Mouse (Mus musculus): ENCODE measurements around the gene Bahcc1.

Gene Bahcc1

GRCm38 (mm10) chr11:120232230-120233097 lies at the start of gene Bahcc1:
TSS of gene Bahcc1 (plus strand) at chr11:120232947.
- peak; percentile 100 for DNase-seq

GRCm38 (mm10) chr11:120183180-120183579 lies 49.6 kb upstream of the Bahcc1 start:
- no peak for DNase-seq

- DNase-seq: no peak
These were observed 49.0 kb upstream of the Bahcc1 start for GRCm38 (mm10) chr11:120183708-120184107.

GRCm38 (mm10) chr11:120184371-120185315 lies 48.1 kb upstream of the Bahcc1 start:
- DNase-seq: peak; percentile 85

DNA sequence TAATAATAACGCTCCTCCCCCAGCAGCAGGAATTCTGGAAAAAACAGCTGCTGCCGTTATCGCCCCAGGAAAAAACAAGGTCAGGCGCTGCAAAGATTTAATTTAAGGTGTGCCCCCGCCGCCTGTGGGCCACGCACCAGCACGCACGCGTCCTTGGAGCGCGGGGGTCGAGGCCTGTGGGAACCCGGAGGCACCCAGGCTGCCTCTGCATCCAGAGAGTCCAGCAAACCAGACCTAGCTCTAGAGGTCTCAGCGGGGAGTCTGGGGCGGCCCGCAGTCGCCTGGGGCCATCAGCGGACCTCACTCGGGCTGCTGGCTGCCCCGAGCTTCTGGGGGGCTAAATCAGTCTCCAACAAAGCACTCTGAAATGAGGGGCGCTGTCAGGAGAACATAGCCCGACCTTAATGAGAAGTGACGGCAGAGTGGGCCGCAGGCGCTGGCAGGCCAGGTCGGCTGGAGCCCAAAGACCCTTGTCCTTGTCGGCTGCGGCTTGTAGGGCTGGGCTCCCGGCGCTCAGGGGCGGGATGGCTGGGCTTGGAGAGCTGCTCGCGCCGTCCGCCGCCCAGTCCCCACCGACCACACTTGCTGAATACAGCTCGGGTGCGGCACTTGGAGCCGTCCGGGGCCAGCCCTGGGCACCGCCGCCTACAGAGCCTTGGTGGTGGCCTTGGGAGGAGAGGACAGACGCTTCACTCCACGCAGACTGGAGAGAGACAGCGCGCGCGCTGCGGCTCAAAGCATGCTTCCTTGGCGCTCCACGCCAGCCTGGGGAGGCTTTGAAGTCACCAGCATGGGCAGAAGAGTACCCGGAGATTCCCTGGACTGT lies 47.2 kb upstream of the Bahcc1 start:
- DNase-seq: peak; percentile 80

- no peak for DNase-seq
These were observed 46.5 kb upstream of the Bahcc1 start for GRCm38 (mm10) chr11:120186145-120186740.

DNA sequence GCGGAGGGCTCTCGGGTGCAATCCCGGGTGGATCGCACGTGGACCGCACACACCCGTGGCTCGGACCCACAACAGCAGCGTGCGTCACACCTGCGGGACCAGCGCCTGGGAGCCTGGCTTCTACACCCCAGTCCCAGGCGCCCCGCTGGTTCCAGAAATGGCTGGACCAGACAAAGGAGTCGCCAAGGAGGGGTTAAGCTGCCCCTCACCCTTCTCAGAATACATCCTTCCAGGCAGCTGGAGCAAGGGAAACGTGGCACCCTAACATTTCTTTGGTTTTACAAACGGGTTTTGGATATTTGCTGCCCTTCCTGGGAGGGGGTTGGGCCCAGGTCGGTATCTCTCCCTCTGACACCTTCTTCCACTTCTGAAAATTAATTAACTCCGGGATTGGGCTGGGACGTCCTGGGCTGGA lies 45.9 kb upstream of the Bahcc1 start:
- DNase-seq: peak; percentile 69

DNA sequence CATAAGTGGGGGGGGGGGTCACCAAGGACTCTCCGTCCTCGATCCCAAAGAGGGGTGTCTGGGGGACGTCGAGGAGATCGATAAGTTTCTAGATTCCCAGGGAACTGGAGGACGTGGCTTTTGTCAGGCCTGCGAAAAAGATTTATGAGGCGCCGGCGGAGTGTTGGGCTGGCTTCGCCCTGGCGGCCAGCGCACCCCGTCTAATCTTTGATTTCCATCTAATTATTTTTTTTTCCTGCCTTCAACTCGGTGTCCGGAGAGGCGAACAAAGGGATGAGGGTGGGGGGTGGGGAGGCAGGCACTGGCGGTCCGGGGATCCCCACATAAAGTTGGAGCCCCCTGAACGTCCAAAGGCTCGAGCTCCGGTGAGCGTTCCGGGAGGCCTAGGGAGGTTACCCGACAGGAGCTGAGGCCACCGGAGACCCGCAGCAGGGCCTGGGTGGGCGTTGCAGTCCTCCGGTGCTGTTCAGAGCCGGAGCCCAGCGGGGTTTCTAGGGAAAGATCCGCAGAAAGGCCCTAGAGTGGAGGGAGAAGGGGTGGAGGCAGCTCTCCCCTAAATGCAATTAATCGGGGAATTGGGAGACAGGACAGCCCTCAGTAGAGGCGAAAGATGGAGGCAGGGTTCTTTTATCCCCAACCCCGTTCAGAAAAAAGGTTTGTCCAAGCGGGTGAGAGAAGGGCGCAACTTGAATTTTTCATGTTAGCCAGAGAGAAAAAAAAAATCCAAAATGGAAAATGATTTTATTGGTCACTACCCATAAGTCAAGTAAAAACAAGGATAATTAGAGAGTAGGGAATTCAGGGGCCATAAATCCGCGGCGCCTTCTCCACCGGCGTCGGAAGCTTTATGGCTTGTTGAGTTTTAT lies 45.3 kb upstream of the Bahcc1 start:
- peak; percentile 69 for DNase-seq

- peak; percentile 75 for DNase-seq
These were observed 44.7 kb upstream of the Bahcc1 start for GRCm38 (mm10) chr11:120188102-120188480.

DNA sequence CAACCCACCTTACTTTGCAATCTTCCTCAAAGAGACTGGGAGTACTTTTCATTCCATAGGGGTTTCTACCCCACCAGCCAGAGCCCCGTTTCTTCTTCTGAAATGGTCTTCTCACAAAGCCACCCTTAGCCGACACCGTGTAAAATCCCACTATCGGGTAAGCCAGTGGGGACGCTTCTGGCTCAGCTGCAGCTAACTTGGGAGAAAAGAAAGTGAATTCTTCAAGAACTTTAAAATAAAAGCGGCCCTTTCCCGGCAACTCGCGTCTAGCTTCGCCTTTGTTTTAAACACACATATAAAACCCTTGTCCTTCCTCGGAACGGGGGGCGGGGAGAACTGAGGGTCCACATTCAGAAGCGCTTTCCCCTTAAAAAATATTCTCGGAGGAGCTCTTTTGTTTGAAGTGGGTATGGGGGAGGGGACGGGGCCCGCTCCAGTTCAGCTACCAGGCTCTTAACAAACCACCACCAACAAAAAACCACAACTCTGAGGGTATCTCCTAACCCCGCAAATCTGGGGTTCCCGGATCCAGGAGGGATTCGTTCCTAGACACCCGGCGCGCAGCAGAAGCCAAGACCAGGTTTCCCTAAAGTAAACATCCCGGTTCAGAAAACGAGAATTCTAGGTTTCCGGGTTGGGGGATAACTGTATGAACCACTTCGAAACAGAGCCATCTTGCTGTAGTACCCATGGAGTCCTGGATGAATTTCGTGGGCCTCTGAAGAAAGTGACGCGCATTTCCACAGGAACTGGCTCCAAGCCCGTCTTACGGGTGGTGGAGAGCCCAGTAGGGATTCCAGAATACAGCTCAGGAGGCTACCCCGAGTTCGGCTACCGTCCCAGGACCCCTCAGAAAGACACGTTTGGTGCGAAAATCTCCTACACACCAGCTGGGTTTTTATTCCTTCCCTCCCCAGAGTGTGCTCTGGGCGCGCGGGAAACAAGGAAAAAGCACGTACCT lies 44.0 kb upstream of the Bahcc1 start:
- DNase-seq: peak; percentile 72

- DNase-seq: peak; percentile 100
These were observed 43.1 kb upstream of the Bahcc1 start for GRCm38 (mm10) chr11:120189459-120190312.

DNA sequence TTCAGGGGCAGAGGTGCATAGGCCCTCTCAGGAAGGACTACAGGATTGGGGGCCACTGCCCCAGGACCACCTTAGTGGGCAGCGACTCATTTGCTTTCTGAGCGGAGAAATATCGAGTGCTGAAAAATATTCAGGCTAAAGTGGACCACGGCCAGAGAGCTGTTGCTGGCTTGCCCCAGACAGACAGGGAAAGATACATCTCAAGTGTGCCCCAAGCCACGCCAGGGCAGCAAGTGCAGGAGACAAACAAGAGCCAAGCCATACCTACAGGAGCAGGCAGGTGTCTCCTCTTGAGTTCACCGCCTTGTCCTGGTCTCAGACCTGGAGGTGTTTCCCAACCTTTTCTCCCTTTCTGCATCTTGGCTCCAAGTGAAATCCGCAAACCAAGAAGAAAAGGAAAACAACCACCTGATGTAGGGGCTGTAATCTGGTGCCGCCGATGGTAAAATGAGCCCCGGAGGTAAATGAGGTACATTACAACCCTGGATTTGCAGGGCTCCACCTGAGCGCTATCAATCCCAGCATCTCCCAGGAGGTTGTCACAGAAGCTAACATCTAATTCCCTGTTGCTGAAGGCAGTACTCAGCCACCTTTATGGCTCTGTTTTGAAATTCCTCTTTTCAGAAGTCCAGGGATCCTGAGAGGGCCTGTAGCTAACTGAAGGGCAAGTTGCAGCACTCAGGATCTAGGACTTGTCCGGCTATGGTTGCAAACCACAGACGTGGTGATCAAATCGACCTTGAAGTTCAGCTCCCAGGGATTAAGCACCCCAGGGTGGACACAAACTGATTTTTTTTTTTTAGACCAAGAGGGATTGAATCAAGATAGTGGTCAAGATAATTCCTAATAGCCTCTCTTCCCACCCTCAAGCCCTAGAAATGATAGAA lies 42.0 kb upstream of the Bahcc1 start:
- peak; percentile 38 for DNase-seq

DNA sequence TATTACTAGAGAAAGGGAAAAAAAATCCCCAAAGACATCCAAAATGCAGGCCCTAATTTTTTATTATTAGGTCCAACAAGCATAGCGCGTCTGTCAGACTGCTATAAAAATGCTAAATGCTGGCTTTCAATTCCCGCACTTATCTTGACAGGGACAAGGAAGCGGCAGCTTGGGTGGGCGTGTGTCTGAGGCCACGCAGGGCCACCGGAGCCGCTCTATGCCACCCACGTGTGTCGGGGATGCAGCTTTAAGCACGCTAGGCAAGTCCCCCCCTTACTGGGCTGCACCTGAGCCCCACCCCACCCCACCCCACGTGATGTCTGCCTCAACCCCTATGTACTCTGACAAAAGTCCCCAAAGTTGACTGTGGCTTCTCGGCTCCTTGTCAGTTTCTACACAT lies 33.9 kb upstream of the Bahcc1 start:
- peak; percentile 50 for DNase-seq

DNA sequence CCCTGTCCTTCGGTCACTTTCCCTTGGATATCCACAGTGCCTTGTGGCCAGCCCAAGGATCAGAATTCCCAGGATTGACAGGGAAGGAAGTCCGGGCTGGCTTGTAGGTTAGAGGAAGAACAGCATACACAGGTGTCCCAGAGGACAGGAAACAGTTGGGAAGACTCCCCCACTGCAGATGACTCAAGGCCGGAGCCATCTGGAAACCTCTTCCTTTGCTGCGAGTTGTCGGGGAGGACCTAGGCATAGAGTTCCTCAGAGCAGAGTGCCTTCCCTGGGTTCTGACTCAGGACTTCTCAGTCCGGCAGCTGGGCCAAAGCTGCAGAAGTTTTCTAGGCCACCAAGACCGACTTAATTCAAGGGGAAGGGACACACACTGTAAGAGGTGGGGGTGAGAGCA lies 33.0 kb upstream of the Bahcc1 start:
- DNase-seq: peak; percentile 51

- DNase-seq: no peak
These were observed 32.1 kb upstream of the Bahcc1 start for GRCm38 (mm10) chr11:120200621-120201020.

DNA sequence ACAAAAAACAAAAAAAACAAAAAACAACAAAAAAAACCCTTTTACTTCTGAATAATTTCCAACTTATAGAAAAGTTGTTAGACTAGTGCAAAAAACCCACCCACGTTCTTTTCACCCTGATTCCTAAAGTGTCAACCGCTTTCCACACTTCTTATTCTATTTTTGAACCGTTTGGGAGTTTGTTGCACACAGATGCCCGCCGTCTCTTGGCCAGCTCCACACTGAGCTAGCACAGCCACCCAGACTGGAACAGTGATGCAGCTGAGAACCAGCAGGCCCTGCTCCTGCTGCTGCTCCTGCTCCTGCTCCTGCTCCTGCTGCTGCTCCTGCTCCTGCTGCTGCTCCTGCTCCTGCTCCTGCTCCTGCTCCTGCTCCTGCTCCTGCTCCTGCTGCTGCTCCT lies 28.5 kb upstream of the Bahcc1 start:
- DNase-seq: no peak

GRCm38 (mm10) chr11:120206069-120206668 lies 26.6 kb upstream of the Bahcc1 start:
- DNase-seq: peak; percentile 32

All from kidney, postnatal 10 days (tissue).